Mouse (Mus musculus): ENCODE measurements around the gene Ilk. TPM values are rescaled to one million over a fixed set of nuclear protein-coding genes. Genes with fewer than 3 reads are reported as not detected.

Ilk gene
- polyA plus RNA-seq, 1 experiment from 2014 or later = 173 TPM

- WGBS = 91% methylated on average over 11 of the region's 11 CpGs
- Histone ChIP-seq H3K9ac (ENCODE audit: low read depth, low read length) (no peak overlapping the region), H3K27me3 (replicated peaks; ENCODE audit: control insufficient read depth, insufficient read depth, low read length) (peaks cover 10% of the 10 kb centered on the region; the same call in 1 of the 2 replicates), H3K9me3 (ENCODE audit: control insufficient read depth) (no peaks in the 10 kb centered on the region), H3K27ac (ENCODE audit: low read depth, low read length) (no peak overlapping the region), H3K4me2 (replicated peaks; ENCODE audit: low read depth) (no peak overlapping the region), H3K4me3 (ENCODE audit: low read depth, low read length) (no peak overlapping the region), H3K4me1 (replicated peaks; ENCODE audit: control insufficient read depth, insufficient read depth, low read length) (no peaks in the 10 kb centered on the region), H3K36me3 (ENCODE audit: control insufficient read depth, insufficient read depth) (peaks cover 23% of the 10 kb centered on the region; the same call in 1 of the 2 replicates)
- no peak for ATAC-seq
- TF ChIP-seq CTCF (IDR thresholded peaks at IDR 0.05; ENCODE audit: low read depth) = no peak
These were observed 27.9 kb downstream of the Ilk start for GRCm38 (mm10) chr7:105764331-105764730.

- no peak overlapping the region for H3K4me3 ChIP-seq (ENCODE audit: low read depth, low read length)
- peaks cover 21% of the 10 kb centered on the region for H3K36me3 ChIP-seq (ENCODE audit: control insufficient read depth, insufficient read depth)
- no peak for ATAC-seq
- 40% methylated on average over 6 of the region's 6 CpGs for WGBS
- peaks cover 4% of the 10 kb centered on the region; the same call in 1 of the 2 replicates for H3K27me3 ChIP-seq (replicated peaks; ENCODE audit: control insufficient read depth, insufficient read depth, low read length)
- no peaks in the 10 kb centered on the region for H3K9me3 ChIP-seq (ENCODE audit: control insufficient read depth)
- H3K9ac ChIP-seq (ENCODE audit: low read depth, low read length) = no peak overlapping the region
- no peaks in the 10 kb centered on the region for H3K4me1 ChIP-seq (replicated peaks; ENCODE audit: control insufficient read depth, insufficient read depth, low read length)
- TF ChIP-seq CTCF (IDR thresholded peaks at IDR 0.05; ENCODE audit: low read depth) = no peak
- H3K4me2 ChIP-seq (replicated peaks; ENCODE audit: low read depth) = no peak overlapping the region
- H3K27ac ChIP-seq (ENCODE audit: low read depth, low read length) = no peak overlapping the region
These were observed 31.4 kb downstream of the Ilk start for GRCm38 (mm10) chr7:105767729-105768165.

DNA sequence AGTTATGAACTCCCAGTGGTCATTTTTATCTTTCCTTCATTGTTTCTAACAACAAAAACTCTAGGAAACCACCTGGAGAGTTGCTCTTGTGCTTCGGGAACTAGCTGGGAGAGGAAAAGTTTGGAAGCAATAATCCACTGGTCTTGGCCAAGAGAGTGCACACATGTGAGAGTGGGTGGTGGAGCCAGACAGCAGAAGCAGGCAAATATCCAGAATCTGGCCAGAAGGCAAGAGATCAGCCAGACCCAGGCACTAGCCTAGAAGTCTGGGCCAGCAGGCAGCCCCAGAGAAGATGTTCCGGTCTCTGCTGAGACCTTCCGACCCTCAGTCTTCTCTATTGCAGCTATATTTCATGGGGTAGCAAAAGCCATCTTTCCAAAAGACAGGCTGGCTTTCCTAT is 33.6 kb downstream of the Ilk start:
- WGBS = 79% methylated on average over 3 of the region's 3 CpGs
- Histone ChIP-seq H3K9ac (ENCODE audit: low read depth, low read length) (no peak overlapping the region), H3K27me3 (replicated peaks; ENCODE audit: control insufficient read depth, insufficient read depth, low read length) (no peaks in the 10 kb centered on the region), H3K4me2 (replicated peaks; ENCODE audit: low read depth) (no peak overlapping the region), H3K9me3 (ENCODE audit: control insufficient read depth) (no peaks in the 10 kb centered on the region), H3K27ac (ENCODE audit: low read depth, low read length) (no peak overlapping the region), H3K4me3 (ENCODE audit: low read depth, low read length) (no peak overlapping the region), H3K36me3 (ENCODE audit: control insufficient read depth, insufficient read depth) (peaks cover 16% of the 10 kb centered on the region; the same call in 1 of the 2 replicates), H3K4me1 (replicated peaks; ENCODE audit: control insufficient read depth, insufficient read depth, low read length) (no peaks in the 10 kb centered on the region)
- no peak for ATAC-seq
- no peak for TF ChIP-seq CTCF (IDR thresholded peaks at IDR 0.05; ENCODE audit: low read depth)

GRCm38 (mm10) chr7:105772331-105772730 is 35.9 kb downstream of the Ilk start:
- H3K27me3 ChIP-seq (replicated peaks; ENCODE audit: control insufficient read depth, insufficient read depth, low read length) = no peaks in the 10 kb centered on the region
- TF ChIP-seq CTCF (IDR thresholded peaks at IDR 0.05; ENCODE audit: low read depth) = no peak
- H3K9ac ChIP-seq (ENCODE audit: low read depth, low read length) = no peak overlapping the region
- ATAC-seq = no peak
- H3K4me2 ChIP-seq (replicated peaks; ENCODE audit: low read depth) = no peak overlapping the region
- no peak overlapping the region for H3K4me3 ChIP-seq (ENCODE audit: low read depth, low read length)
- no peaks in the 10 kb centered on the region for H3K9me3 ChIP-seq (ENCODE audit: control insufficient read depth)
- no peak overlapping the region for H3K27ac ChIP-seq (ENCODE audit: low read depth, low read length)
- H3K36me3 ChIP-seq (ENCODE audit: control insufficient read depth, insufficient read depth) = peaks cover 8% of the 10 kb centered on the region; the same call in 1 of the 2 replicates
- 93% methylated on average over 15 of the region's 15 CpGs for WGBS
- H3K4me1 ChIP-seq (replicated peaks; ENCODE audit: control insufficient read depth, insufficient read depth, low read length) = no peaks in the 10 kb centered on the region

DNA sequence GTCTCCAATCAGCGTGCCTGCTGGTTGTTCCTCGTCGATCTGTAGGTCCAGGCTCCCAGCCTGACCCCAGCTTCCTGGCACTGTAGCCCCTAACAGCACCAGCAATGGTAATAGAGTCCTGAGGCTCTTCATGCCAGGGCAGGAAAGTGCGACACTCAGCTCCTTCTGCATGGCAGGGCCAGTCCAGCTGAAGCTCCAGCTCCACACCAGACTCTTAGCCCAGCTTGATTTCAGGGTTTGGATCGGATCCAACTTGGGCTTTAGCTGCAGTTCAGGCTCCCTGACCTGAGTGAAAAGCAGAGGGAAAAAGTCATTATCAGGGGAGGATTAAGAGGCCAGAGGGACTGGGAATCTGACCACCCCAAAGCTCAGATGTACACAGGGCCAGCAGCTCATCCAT is 36.6 kb downstream of the Ilk start:
- Histone ChIP-seq H3K4me3 (ENCODE audit: low read depth, low read length) (no peak overlapping the region), H3K27me3 (replicated peaks; ENCODE audit: control insufficient read depth, insufficient read depth, low read length) (no peaks in the 10 kb centered on the region), H3K9me3 (ENCODE audit: control insufficient read depth) (no peaks in the 10 kb centered on the region), H3K4me2 (replicated peaks; ENCODE audit: low read depth) (no peak overlapping the region), H3K4me1 (replicated peaks; ENCODE audit: control insufficient read depth, insufficient read depth, low read length) (no peaks in the 10 kb centered on the region), H3K27ac (ENCODE audit: low read depth, low read length) (no peak overlapping the region), H3K36me3 (ENCODE audit: control insufficient read depth, insufficient read depth) (peaks cover 8% of the 10 kb centered on the region; the same call in 1 of the 2 replicates), H3K9ac (ENCODE audit: low read depth, low read length) (no peak overlapping the region)
- 87% methylated on average over 5 of the region's 5 CpGs for WGBS
- TF ChIP-seq CTCF (IDR thresholded peaks at IDR 0.05; ENCODE audit: low read depth) = no peak
- ATAC-seq = no peak

DNA sequence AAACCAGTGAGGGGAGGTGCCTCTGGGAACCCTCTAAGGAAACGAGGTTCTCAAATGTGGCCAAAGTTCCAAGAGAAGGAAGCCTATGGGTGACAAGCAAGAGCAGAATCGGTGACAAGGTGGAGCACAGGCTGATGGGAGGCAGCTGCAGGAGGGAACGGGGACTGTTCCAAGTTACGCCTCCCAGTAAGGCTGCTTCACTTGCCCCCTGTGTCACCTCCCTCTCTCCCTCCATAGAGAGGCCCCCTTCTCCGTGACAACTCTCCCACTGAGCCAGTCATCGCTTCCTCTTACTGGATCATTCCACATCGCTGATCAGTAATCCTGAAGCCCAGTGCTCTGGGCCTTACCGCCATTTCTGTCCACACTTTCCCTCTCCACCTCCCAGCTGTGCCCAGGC is 38.3 kb downstream of the Ilk start:
- Histone ChIP-seq H3K9me3 (ENCODE audit: control insufficient read depth) (no peaks in the 10 kb centered on the region), H3K4me3 (ENCODE audit: low read depth, low read length) (no peak overlapping the region), H3K4me1 (replicated peaks; ENCODE audit: control insufficient read depth, insufficient read depth, low read length) (no peaks in the 10 kb centered on the region), H3K36me3 (ENCODE audit: control insufficient read depth, insufficient read depth) (peaks cover 8% of the 10 kb centered on the region; the same call in 1 of the 2 replicates), H3K9ac (ENCODE audit: low read depth, low read length) (no peak overlapping the region), H3K27ac (ENCODE audit: low read depth, low read length) (no peak overlapping the region), H3K4me2 (replicated peaks; ENCODE audit: low read depth) (no peak overlapping the region), H3K27me3 (replicated peaks; ENCODE audit: control insufficient read depth, insufficient read depth, low read length) (no peaks in the 10 kb centered on the region)
- no peak for TF ChIP-seq CTCF (IDR thresholded peaks at IDR 0.05; ENCODE audit: low read depth)
- ATAC-seq = no peak
- 55% methylated on average over 8 of the region's 8 CpGs for WGBS

GRCm38 (mm10) chr7:105776026-105776425 is 39.6 kb downstream of the Ilk start:
- Histone ChIP-seq H3K36me3 (ENCODE audit: control insufficient read depth, insufficient read depth) (peaks cover 8% of the 10 kb centered on the region; the same call in 1 of the 2 replicates), H3K27ac (ENCODE audit: low read depth, low read length) (no peak overlapping the region), H3K4me2 (replicated peaks; ENCODE audit: low read depth) (no peak overlapping the region), H3K4me1 (replicated peaks; ENCODE audit: control insufficient read depth, insufficient read depth, low read length) (no peaks in the 10 kb centered on the region), H3K9me3 (ENCODE audit: control insufficient read depth) (no peaks in the 10 kb centered on the region), H3K9ac (ENCODE audit: low read depth, low read length) (no peak overlapping the region), H3K4me3 (ENCODE audit: low read depth, low read length) (no peak overlapping the region), H3K27me3 (replicated peaks; ENCODE audit: control insufficient read depth, insufficient read depth, low read length) (no peaks in the 10 kb centered on the region)
- 86% methylated on average over 2 of the region's 2 CpGs for WGBS
- no peak for ATAC-seq
- TF ChIP-seq CTCF (IDR thresholded peaks at IDR 0.05; ENCODE audit: low read depth) = no peak

Data from intestine, postnatal 0 days (tissue).